8 mouse cellular contexts compared by ENCODE assay signal in the genomic region with DNA sequence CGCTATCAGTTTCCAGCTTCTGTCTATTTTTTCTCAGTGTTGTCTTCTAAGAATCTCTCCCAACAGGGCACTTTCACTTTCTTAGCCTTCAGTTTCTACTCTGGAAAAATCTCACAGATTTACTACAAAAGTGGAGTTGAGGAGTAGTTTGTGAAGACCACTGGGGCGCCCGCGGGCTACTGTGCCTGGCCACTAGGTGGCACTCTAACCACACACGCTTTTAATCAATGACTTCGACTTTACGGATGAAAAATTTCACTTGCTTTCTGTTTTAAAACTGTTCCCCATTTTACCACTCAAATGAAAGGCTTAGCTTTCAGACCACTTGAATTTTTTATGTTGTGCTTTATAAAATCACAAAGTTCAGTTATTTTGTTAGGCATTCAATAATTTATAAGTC.
DNase-seq lines count a peak whose midpoint lies in the region; ATAC-seq and TF ChIP-seq lines count a peak whose summit lies in the region.

No protein-coding gene starts in this region.

- no peaks in the 10 kb centered on the region for H3K36me3 ChIP-seq in forebrain, embryonic 15.5 days
- no peaks in the 10 kb centered on the region for H3K36me3 ChIP-seq in hindbrain, postnatal 0 days (ENCODE audit: insufficient read depth, low read length)
- no peaks in the 10 kb centered on the region for H3K36me3 ChIP-seq in midbrain, embryonic 13.5 days

- peak; percentile 78 for ATAC-seq in forebrain, embryonic 15.5 days (replicated peaks)
- ATAC-seq in hindbrain, postnatal 0 days = peak; percentile 66
- 0 out of 2 replicates have a peak, but pooled peaks have one; percentile 34 for ATAC-seq in midbrain, embryonic 13.5 days

- H3K27me3 ChIP-seq in forebrain, embryonic 15.5 days = no peaks in the 10 kb centered on the region
- no peaks in the 10 kb centered on the region for H3K27me3 ChIP-seq in hindbrain, postnatal 0 days (ENCODE audit: insufficient read depth, low read length)
- no peaks in the 10 kb centered on the region for H3K27me3 ChIP-seq in midbrain, embryonic 13.5 days

- H3K9ac ChIP-seq in forebrain, embryonic 15.5 days (replicated peaks) = no peak overlapping the region
- no peak overlapping the region for H3K9ac ChIP-seq in hindbrain, postnatal 0 days (replicated peaks; ENCODE audit: low read length)
- no peak overlapping the region for H3K9ac ChIP-seq in midbrain, embryonic 13.5 days (replicated peaks)

- intact Hi-C loops in left cerebral cortex, postnatal 25 days (cut with DNase I) = loop anchor here (5.0 kb wide), 4 partner anchors 110 to 1675 kb away; a partner anchor contains a TSS

- peak; percentile 46 for DNase-seq in gastrocnemius, adult 18-20 months (ENCODE audit: low spot score)
- DNase-seq in gastrocnemius, postnatal 25 days = no peak
- DNase-seq in brain, embryonic 18.5 days (ENCODE audit: low read depth, low spot score) = peak; percentile 60
- peak; percentile 91 for DNase-seq in hindbrain, postnatal 0 days (ENCODE audit: low spot score)
- DNase-seq in left cerebral cortex, postnatal 25 days (ENCODE audit: low spot score in 2 of 2) = peak; percentile 70 to 77
- DNase-seq in spleen, postnatal 10 days (ENCODE audit: low spot score in 2 of 2) = peak; percentile 14 to 70

- no peaks in the 10 kb centered on the region for H3K9me3 ChIP-seq in forebrain, embryonic 15.5 days
- H3K9me3 ChIP-seq in hindbrain, postnatal 0 days (ENCODE audit: low read length) = no peaks in the 10 kb centered on the region
- no peaks in the 10 kb centered on the region for H3K9me3 ChIP-seq in midbrain, embryonic 13.5 days

- no peak overlapping the region for H3K4me2 ChIP-seq in forebrain, embryonic 15.5 days (replicated peaks)
- H3K4me2 ChIP-seq in hindbrain, postnatal 0 days (ENCODE audit: low read depth, low read length) = 0 out of 2 replicates have a peak overlapping the region, but pooled peaks have one; percentile 18
- H3K4me2 ChIP-seq in midbrain, embryonic 13.5 days (replicated peaks) = no peak overlapping the region

- 0 out of 2 replicates have a peak, but pooled peaks cover 3% of the 10 kb centered on the region for H3K4me1 ChIP-seq in forebrain, embryonic 15.5 days
- H3K4me1 ChIP-seq in hindbrain, postnatal 0 days (ENCODE audit: insufficient read depth, low read length) = no peaks in the 10 kb centered on the region
- peaks cover 3% of the 10 kb centered on the region; the same call in 1 of the 2 replicates for H3K4me1 ChIP-seq in midbrain, embryonic 13.5 days (replicated peaks)

- 5% methylated on average over 7 of the region's 7 CpGs for WGBS in forebrain, embryonic 15.5 days
- 11% methylated on average over 7 of the region's 7 CpGs for WGBS in hindbrain, postnatal 0 days
- 6% methylated on average over 7 of the region's 7 CpGs for WGBS in midbrain, embryonic 13.5 days

- H3K4me3 ChIP-seq in forebrain, embryonic 15.5 days = no peak overlapping the region
- no peak overlapping the region for H3K4me3 ChIP-seq in hindbrain, postnatal 0 days (ENCODE audit: low read length)
- no peak overlapping the region for H3K4me3 ChIP-seq in midbrain, embryonic 13.5 days (replicated peaks)

- TF ChIP-seq CTCF in hindbrain, postnatal 0 days (IDR thresholded peaks at IDR 0.05; ENCODE audit: low read depth) = peak; percentile 91

- H3K27ac ChIP-seq in forebrain, embryonic 15.5 days (replicated peaks) = no peak overlapping the region
- no peak overlapping the region for H3K27ac ChIP-seq in hindbrain, postnatal 0 days
- no peak overlapping the region for H3K27ac ChIP-seq in midbrain, embryonic 13.5 days
